Mouse (Mus musculus): ENCODE data around the gene Tnnt3. TPM values are rescaled to one million over a fixed set of nuclear protein-coding genes. Genes with fewer than 3 reads are reported as not detected.
A peak's percentile ranks its signal among the peaks of the same experiment; 100 is the strongest.

Gene Tnnt3
- total RNA-seq (2014; fragmentation: Nextera tagmentation): not detected in 2 replicates
- not detected in 2 replicates for total RNA-seq (2017)

DNA sequence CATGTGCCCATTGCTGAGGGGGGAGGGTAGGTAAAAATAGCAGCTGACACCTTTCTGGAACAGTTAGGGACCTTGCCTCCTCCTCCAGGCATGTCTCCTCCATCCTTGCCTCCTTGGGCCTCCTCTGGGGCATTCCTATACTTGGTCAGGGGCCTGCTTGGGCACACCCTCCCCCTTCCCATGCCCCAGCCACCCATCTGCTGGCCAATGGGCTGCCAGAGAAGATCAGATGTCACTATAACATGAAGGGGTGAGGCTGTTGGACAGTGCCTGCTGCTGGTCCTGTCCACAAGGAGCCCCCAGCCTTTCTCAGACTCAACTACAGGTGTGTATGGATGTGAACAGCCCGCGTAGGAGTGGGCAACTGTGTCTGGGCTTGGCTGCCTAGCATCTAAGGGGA, at the start of gene Tnnt3:
Tnnt3 (plus strand) TSS at position 262 of the 400 bp plus-strand sequence.
- no peak for ATAC-seq (replicated peaks; ENCODE audit: poor library complexity, severe bottlenecking)

DNA sequence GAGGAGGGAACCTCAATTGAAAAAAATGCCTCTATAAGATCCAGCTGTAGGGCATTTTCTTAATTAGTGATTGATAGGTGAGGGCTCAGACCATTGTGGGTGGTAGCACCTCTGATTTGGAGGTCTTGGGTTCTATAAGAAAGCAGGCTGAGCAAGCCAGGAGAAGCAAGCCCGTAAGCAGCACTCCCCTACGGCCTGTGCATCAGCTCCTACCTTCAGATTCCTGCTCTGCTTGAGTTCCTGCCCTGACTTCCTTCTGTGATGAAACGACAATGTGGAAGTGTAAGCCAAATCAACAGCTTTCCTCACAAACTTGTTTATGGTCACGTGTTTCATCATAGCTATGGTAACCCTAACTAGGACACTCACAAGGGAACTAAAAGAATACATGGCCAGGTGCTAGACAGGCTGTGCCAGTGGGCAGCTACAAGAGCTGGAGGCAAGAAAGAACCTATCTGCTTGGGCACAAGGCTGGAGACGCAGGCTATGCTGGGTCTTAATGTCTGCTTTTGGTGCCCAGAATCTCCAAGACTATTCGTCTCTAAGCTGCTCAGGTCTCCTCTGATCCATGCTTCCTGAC, 49.5 kb upstream of the Tnnt3 start:
- peak; percentile 91 for ATAC-seq (replicated peaks; ENCODE audit: poor library complexity, severe bottlenecking)

DNA sequence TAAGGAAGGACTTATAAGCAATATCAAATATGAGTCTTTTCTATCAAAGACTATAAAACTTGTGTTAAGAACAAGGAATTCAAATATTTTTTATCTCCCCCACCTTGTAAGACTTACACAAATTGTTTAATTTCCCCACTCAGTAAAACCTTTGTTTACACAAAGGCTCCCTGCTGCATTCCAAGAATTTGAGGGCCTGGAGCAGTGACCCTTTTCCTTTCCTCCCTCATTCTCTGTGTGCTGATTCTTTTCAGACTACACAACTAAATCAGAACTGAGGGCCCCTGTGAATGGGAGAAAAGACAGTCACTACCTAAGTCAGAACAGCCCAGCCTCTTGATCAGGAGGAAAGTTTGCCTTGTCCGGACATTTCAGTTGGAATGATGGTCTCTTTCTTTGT, 43.9 kb upstream of the Tnnt3 start:
- ATAC-seq (replicated peaks; ENCODE audit: poor library complexity, severe bottlenecking): no peak

DNA sequence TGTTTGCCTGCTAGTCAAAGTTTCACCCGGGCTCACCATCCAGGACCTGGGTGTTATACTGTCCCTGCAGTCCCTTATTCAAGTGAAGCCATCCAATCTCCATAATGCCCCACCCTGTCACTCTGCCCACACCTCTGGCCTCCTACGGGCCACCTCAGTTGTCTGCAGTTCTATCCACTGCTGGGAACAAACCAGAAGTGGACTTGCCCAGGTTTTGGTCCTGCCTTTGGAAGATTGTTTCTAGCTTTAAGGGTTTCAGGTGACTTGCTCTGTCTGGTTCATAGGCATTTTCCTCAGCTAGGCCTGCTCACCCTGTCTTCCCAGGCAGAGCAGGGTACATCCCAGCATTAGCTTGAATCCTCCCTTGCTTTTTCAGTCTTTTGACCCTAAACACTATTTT, 43.4 kb upstream of the Tnnt3 start:
- no peak for ATAC-seq (replicated peaks; ENCODE audit: poor library complexity, severe bottlenecking)

DNA sequence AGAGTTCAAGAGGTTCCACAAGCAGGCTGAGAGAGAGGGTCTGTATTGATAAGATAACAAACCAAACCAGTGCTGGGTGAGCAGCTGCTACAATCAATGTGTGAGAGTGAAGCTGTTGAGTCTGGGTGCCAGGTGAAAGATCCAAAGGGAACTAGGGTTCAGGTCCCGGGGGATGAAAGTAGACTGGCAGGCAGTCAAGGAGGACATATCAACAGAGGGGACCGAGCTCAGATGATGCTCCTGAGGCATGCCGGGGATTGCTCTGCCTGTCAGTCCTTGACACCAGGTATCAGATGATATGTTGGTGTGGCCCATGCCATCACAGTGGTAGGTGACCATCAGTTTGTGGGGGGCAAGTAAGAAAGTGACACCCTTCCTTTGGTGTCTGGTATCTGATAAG, 41.8 kb upstream of the Tnnt3 start:
- no peak for ATAC-seq (replicated peaks; ENCODE audit: poor library complexity, severe bottlenecking)

DNA sequence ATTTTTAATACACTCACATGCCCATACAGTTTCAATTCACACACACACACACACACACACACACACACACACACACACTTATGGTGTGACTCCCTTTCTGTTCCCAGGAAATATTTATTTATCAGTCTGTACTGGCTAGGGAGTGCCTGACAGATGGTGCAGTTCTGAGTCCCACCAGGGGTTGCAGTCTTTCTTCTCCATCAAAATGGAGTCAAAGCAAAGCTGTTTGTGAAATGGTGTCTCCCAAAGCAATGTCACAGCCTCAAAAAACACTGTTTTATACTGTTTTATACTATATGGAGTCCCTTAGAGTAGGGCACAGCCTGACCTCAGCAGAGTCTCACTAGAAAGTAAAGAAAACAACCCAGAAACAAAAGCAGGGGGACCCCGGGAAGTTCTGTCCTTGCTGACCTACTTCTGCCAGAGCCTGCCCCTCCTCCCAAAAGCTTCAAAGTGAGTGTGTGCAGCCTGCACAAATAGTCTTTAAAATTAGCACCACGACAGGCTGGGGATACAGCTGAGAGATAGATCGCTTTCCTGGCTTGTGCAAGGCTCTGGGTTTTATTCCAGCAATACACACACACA, 41.3 kb upstream of the Tnnt3 start:
- no peak for ATAC-seq (replicated peaks; ENCODE audit: poor library complexity, severe bottlenecking)

DNA sequence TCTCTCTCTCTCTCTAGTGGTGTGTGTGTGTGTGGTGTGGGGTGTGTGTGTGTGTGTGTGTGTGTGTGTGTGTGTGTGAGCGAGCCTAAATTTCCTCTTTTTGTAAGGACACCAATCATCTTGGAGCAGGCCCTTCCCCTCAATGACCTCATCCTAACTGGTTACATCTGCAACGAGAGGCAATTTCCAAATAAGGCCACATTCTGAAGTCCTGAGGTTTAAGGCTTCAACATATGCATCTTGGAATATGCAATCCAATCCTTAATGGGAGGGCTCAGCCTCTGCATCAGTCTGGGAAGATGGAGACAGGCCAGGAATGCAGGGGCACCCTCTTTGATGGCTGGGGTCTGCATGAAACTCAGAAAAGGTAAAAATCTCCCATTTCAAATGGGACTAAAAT, 40.6 kb upstream of the Tnnt3 start:
- ATAC-seq (replicated peaks; ENCODE audit: poor library complexity, severe bottlenecking): peak; percentile 43

DNA sequence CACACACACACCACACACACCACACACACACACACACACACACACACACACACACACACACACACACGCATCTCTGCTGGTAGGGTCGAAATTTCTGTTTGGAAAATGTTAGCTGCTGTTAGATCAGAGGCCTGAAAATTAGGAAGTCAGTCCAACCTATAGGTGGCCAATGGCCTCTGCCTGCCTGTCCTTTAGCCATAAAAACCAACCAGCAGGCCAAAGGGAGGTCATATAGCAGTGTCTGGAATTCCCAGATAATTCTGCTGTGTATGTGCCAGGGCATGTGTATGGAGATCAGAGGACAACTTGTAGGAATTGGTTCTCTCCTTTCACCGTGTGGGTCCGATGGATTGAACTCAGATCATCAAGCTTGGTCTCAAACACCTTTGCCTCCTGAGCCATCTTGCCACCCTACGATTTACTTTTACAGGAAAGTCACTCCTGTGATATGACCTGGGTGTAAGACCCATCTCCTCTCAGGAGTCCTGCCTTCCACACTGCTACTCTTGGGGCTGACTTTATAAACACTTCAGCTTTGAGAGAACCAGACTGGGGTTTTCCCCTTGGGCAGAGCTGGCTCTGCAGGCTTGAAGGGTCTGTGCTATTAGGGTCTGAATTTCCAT, 39.8 kb upstream of the Tnnt3 start:
- ATAC-seq (replicated peaks; ENCODE audit: poor library complexity, severe bottlenecking): no peak

DNA sequence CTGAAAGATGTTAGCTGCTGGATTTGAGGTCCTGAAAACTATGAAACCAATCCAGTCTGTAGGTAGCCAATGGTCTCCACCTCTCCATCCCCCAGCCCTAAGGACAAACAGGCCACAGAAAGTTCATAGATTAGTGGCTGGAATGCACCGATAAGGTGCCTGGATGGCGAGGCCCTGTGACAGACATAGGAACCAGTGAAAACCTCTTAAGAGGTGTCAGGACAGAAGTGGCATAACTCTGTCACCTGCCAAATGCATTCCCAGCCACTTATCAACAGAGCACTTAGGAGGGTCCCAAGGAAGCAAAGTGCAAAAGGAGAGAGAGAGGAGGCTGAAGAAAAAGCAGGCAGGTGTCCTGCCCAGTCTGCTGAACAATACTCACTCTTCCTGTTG, 39.3 kb upstream of the Tnnt3 start:
- ATAC-seq (replicated peaks; ENCODE audit: poor library complexity, severe bottlenecking): no peak

DNA sequence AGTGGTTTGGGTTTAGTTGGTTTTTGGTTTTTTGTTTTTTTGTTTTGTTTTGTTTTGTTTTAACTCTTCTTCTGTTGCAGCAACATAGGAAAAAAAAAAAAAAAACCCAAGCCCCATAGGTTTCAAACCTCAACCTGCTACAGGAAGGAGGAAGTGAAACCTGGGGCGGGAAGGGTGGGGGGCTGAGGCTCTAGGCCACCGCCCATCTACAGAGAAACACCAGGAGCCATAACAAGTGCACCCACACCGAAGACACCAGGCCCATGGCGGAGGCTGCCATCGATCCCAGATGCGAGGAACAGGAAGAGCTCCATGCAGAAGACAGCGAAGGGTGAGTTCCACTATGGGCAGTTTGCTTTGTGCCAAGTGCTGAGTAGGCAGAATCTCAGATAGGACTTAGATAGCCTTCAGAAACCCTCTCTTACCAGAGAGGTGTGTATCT, 38.0 kb upstream of the Tnnt3 start, which contains the start of gene Lsp1:
Lsp1 (plus strand) TSS at position 174 of the 442 bp plus-strand sequence.
- ATAC-seq (replicated peaks; ENCODE audit: poor library complexity, severe bottlenecking): peak; percentile 67

DNA sequence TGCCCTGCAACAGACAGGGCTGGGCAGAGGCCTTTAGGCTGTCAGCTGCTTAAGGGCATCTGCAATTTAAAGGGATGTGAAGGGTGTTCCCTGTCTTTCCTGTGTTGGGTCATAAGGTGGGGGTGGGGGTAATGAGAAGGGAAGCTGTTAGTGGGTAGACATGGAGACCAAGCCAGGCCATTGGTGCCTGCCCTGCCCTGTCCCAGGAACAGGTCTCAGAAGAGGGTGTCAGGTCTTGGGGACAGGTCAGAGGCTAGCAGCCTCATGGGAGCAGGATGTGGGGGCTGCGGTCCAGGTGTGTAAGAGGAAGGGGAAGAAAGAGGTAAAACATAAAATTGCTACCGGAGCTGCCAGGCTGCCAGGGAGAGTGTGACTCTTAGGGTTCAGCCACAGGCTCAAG, 37.2 kb upstream of the Tnnt3 start:
- ATAC-seq (replicated peaks; ENCODE audit: poor library complexity, severe bottlenecking): peak; percentile 40

DNA sequence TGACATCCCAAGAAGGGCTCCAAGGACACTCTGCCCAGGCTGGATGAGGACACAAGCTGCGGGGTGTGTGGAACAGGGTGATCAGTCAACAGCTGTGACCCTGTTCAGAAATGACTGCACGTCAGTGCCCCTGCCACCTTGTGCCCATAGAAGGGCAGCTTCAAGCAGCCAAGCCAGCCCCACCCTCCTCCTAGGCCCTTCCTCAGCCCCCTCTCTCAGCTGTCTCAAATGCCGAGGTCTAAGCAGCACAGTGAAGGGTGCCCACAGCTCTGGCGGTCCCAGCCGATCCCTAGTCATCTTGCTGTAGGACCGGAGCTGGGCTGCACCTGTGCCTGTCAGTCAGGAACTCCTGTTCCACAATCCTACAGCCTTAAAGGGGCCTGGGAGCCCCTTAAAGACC, 36.4 kb upstream of the Tnnt3 start:
- no peak for ATAC-seq (replicated peaks; ENCODE audit: poor library complexity, severe bottlenecking)

DNA sequence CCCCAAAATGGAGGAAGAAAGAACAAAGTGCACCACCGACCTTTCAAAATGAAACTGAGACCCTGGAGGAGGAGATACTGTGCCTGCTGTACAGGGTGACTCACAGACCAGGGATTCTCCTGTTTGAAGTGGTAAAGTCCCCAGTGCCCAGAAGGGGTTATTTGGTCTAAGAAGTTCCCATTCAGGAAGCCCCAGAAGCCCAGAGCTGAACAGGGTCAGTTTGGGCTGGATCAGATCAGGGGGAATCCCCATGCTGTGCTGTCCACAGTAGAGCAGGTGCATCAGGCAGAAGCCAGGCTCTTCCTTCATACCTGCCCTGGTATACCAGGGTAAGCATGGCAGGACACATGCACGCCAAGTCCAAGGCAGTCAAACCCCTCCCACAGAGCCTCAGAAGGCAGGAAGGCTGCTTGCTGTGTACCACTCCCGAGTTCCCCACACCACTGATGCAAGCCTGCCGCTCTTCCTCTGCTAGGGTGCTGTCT, 36.0 kb upstream of the Tnnt3 start:
- ATAC-seq (replicated peaks; ENCODE audit: poor library complexity, severe bottlenecking): peak; percentile 31

DNA sequence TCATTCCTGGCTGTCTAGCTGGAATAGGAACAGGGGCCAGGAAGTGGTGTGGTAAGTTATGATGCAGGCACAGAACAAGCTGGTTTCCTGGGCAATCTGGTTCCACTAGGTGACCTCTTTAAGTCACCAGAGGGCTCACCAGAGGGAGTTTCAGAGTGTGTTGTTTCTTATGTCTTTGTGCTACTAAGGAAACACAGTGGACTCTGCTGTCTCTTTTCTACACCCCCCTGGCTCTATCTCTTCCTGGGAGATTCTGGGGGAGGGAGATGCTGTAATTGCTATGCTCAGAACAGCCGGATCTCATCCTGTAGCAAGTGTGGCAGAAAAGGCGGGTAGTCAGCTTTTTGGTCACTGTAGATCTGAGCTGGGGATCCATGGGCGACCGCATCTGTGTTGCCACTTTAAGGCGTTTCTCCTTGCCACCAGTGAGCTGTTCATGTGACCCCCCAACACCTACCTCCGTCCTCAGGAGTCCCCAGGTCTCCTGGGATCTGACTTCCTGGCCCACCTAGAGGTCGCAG, 28.4 kb upstream of the Tnnt3 start:
- ATAC-seq (replicated peaks; ENCODE audit: poor library complexity, severe bottlenecking): peak; percentile 43; the same call in 1 of the 2 replicates

DNA sequence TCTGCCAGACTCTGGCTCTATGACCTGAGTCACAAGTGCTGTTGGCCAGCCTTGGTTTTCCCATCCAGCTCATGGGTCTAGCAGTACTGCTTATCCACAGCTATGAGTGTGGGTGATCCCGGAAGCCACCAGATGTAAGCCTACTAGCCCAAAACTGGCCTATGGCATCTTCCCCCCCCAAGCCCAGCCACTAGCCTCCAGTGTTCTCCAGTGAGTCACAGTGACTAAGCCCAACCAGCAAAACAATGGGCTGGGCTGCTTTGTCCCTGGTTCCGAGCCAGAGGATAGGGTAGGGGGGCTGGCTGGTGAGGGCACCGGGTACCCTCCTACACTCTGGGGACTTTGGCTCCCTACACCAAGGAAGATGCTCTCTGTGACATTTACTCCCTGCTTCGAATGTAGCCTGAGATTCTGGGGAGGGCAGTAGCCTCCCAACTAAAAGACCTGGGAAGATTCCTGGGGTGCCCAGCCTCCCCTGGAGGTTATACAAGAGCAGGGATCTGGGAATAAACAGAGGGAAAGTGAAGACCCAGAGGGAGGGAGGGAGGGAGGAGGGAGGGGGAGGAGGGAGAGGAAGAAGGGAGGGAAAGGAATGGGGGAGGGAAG, 27.7 kb upstream of the Tnnt3 start:
- ATAC-seq (replicated peaks; ENCODE audit: poor library complexity, severe bottlenecking): 0 out of 2 replicates have a peak, but pooled peaks have one; percentile 28

DNA sequence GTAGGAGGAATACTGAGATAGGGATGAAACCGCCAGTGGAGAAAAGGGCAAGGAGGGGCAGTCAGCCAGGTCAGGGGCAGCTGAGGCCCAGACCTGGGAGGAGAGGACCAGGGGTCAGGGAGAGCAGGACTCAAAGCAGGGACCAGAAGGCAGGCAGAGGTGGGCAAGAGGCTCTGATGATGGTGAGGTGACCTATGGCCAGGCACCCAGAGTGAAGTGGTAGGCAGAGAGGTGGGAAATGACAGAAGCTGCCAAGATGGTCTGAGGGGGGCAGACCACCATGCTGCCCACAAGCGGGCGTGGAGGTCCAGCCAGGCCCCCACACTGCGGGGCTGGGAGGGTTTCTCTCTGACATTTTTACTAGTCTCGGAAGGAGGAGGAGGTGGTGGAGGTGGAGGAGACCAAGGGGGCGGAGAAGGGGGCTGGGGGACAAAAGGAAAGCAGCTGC, 27.2 kb upstream of the Tnnt3 start:
- no peak for ATAC-seq (replicated peaks; ENCODE audit: poor library complexity, severe bottlenecking)

DNA sequence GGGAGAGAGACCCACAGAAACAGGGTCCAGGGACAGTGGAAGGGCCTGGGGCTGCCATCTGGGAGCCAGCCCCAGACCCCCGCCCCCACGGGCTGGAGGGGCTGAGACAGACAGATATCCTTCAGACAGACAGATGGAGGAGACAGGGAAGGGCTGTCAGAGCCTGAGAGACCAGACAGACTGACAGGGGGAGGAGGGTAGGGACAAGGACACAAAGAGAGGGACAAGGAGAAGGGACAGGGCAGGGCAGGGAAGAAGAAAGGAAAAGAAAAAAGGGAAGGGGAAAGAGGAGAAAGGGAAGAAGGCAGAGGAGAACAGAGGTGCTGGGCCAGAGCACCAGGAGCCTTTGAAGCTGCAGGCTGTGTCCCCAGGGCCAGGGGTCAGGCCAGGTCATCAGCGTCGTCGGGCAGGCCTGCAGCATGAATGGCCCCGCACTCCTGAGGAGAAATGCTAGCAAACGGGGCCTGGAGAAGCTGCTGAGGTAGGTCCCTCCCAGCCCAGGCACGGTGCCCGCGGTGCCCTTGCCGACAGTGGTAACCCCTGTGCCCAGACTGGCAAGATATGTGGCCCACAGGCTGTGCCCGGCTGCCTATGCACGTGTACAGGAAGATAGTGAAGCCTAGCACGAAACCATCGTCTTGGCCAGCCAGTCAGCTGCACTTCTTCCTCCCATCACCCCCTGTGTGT, 26.6 kb upstream of the Tnnt3 start:
- ATAC-seq (replicated peaks; ENCODE audit: poor library complexity, severe bottlenecking): no peak

DNA sequence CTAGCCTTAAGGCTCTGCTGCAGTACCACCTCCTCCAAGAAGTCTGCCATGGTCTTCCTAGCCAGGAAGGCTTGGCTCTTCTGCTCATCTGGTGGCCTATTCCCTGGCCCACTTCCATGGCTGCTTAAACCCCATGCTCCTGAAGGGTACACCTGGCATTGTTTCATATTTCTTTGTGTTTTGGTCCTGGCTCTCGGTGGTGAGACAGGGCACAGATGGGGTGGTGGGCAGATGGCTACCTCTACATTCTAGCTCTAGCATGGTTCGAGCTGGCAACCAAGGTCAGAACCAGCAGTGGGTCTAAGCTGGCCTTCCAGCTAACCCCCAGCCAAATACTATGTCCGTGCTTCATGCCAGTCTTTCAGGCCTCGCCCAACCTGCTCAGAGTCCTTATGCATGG, 25.7 kb upstream of the Tnnt3 start:
- ATAC-seq (replicated peaks; ENCODE audit: poor library complexity, severe bottlenecking): no peak

DNA sequence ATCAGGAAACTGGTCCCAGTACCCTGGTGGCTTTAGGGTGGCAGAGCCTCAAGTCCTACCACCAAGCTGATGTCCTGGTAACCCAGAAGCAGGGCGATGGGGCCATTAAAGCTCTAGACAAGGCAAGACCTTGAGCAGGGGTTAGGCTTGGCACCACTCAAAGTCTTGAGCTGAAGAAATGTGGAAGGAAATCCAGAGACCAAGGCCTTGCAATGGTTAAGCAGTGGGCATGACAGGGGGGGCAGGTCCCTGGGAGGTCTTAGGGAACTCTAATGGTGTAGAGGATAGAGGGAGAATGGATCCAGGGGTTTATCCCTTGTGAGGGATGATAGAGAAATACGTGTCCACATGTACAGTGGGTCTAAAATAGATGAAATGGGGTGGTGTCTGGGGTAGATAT, 25.2 kb upstream of the Tnnt3 start:
- no peak for ATAC-seq (replicated peaks; ENCODE audit: poor library complexity, severe bottlenecking)

DNA sequence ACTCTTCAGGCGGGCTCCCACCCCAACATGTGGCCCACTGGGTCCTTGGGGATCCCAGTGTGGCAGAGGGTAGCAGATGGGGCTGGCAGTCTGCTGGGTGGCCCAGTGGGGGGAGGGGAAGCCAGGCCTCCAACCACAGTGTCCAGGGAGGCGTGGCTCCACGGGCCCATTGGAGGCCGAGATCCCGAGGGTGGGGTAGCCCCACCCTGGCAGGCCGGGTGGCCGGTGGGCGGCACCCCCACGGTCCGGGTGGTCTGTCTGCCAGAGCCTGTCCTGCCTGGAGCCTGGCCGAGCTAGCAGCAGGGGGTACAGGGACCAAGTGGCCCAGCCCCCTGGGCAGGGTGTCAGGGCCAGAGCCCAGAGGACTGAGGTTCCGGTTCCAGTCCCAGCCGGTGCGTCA, 23.8 kb upstream of the Tnnt3 start:
- ATAC-seq (replicated peaks; ENCODE audit: poor library complexity, severe bottlenecking): no peak

All from granulocyte monocyte progenitor cell, adult 5-6 weeks (primary cell).